Mouse (Mus musculus): Measurements from ENCODE around the gene Lck.
"Not testable (repeated sequence)": the region's sequence is repeated elsewhere in the genome, so short reads cannot be mapped to it uniquely, and the experiment has no call there.

Gene Lck

GRCm38 (mm10) chr4:129555421-129555861 lies 18.0 kb downstream of the Lck start:
- DNase-seq (ENCODE audit: low spot score in 2 of 2): peak in 1 of 2 experiments; percentile 35

GRCm38 (mm10) chr4:129554512-129554911 lies 18.9 kb downstream of the Lck start:
- not testable (repeated sequence) for DNase-seq (ENCODE audit: low spot score in 2 of 2)

GRCm38 (mm10) chr4:129550295-129550694 lies 23.1 kb downstream of the Lck start:
- no peak for DNase-seq (ENCODE audit: low spot score in 2 of 2)

GRCm38 (mm10) chr4:129549306-129549705 lies 24.1 kb downstream of the Lck start:
- DNase-seq (ENCODE audit: low spot score in 2 of 2): no peak

DNA sequence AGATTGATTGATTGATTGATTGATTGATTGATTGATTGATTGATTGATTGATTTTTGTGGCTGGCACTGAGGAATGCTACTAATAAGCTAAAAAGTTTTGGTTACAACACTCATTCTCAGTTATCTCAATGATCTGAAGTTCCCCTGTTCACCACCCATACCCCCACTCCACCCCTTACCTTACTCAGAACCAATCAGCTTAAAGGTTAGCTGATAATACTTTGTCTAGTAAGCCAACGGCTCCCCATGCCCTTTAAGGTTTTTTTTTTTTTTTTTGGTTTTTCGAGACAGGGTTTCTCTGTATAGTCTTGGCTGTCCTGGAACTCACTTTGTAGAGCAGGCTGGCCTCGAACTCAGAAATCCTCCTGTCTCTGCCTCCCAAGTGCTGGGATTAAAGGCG lies 25.8 kb downstream of the Lck start:
- DNase-seq (ENCODE audit: low spot score in 2 of 2): not testable (repeated sequence)

DNA sequence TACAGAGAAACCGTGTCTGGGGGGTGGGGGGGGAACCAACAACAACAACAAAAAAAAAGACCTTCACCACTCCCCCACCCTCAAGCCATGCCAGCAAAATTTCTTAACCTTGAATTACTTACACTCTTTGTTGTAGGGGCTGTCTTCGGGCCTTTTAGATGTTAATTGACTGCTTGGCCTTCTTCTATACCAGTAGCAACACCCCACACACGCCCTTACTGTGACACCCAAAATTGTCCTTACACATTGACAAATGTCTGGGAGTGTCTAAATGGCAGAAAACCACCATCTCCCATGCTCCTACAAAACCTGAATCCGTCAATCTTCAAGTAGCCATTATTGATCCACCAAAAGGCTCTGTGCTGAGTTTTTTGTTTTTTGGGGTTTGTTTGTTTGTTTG lies 29.3 kb downstream of the Lck start:
- no peak for DNase-seq (ENCODE audit: low spot score in 2 of 2)

GRCm38 (mm10) chr4:129542592-129543141 lies 30.8 kb downstream of the Lck start, which contains the start of gene Hdac1:
Hdac1 (minus strand) TSS chr4:129542713.
- DNase-seq (ENCODE audit: low spot score in 2 of 2): peak; percentile 98

GRCm38 (mm10) chr4:129541868-129542591 lies 31.4 kb downstream of the Lck start:
- DNase-seq (ENCODE audit: low spot score in 2 of 2): no peak

DNA sequence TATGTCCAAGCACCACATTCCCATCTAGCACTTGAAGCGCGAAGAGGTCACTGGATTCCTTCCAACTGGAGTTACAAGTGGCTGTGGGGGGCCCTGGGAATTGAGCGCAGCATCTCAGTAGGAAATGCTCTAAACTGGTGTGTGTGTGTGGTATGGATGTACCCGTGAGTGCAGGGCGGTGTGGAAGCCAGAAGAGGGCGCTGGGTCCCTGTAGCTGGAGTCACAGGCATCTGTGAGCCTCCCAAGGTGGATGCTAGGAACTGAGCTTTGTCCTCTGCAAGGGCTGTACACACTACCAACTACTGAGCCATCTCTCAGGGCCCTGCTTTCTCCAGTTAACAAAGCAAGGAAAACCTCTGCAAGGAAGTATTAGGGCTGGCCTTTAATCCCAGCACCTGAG lies 33.4 kb downstream of the Lck start:
- DNase-seq (ENCODE audit: low spot score in 2 of 2): no peak

- not testable (repeated sequence) for DNase-seq (ENCODE audit: low spot score in 2 of 2)
These were observed 44.5 kb downstream of the Lck start for GRCm38 (mm10) chr4:129528901-129529300.

DNA sequence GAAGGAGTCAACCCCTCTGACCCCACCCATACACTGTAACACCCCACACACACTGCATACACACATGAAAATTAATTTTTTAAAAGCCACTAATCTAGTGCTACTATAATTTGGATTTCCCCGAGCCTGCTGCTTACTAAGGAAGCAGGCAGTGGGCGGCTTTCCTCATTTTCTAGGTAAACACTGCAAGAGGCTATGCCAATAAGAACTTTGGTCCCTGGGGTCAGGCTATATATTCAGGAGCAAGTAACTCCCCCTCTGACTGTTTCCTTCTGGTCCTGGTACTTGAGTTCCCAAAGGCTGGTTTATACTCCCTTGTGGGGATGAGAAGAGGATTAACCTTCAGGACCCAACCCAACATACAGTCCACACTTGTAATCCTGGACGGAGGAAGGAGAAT lies 47.6 kb downstream of the Lck start:
- no peak for DNase-seq (ENCODE audit: low spot score in 2 of 2)

DNA sequence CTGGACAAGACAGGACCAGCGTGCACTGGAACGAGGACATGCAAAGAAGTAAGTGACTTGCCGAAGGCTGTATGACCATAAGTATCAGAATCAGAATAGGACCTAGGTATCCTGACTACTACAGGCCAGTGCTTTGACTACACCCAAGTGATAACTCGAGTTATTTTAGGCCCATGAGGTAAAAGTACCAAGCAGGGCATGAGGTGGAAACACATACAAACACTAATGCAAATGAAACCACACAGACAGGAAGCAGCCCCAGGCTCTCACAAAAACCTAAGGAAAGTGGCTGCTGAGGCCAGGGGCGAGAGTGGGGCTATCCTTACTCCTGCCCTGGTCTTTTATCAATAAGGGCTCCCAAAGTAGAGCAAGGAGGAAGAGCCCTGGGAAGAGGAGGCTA lies 48.1 kb downstream of the Lck start:
- DNase-seq (ENCODE audit: low spot score in 2 of 2): no peak

- DNase-seq (ENCODE audit: low spot score in 2 of 2): no peak
These were observed 54.9 kb downstream of the Lck start for GRCm38 (mm10) chr4:129518519-129518918.

DNA sequence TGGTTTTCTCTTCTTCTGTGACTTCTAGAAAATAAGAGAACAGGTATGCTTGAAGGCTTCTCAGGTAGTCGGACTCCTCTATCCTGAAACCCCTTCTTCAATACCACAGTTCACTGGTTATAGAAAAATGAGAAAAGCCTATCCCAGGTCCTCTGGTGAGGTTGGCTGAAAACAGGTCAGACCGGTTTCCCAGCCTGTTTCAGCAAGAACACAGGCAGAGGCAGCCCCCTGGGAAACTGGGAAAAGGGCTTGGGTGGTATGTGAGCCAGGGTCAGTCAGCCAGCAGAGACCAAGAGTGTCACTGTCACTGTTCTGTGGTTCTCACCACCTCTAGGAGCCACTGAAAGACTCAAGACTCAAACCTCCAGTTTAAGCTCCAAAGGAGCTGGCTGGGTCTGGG lies 56.5 kb downstream of the Lck start:
- no peak for DNase-seq (ENCODE audit: low spot score in 2 of 2)

- peak; percentile 63 to 72 for DNase-seq (ENCODE audit: low spot score in 2 of 2)
These were observed 59.0 kb downstream of the Lck start for GRCm38 (mm10) chr4:129514300-129514898.

GRCm38 (mm10) chr4:129513891-129514290 lies 59.5 kb downstream of the Lck start:
- DNase-seq (ENCODE audit: low spot score in 2 of 2): no peak

DNA sequence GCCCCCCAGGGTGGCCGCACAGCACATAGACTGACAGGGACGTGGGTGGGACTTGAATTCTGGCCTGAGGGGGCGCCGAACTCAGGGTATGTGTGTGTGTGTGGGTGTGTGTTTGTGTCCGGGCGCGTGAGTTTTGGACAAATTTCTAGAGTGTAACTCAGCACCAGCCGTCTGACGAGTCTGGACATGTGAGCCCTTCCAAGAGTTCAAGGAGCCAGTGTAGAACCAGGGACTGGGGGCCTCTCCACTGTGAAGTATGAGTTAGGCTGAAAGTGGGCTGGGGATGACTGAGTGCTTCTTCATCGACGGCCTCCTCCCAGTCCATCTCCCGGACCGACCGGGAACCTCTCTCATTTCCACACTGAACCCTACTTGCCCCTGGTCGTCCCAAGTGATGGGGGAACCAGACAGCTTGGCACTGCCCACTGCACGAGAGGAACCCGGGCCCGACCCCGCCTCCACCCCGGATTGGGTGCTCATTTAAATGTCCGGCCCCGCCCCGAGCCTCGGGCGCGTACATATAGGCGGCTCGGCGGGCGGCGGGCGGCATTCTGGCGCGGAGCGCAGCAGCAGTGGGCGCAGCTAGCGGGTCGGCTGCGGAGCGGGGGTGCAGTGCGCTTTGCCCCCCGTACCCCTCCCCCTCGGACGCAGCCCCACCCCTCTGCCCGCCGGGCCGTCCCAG lies 60.2 kb downstream of the Lck start, which contains the start of gene Marcksl1:
Marcksl1 (plus strand) TSS at position 496 of the 682 bp plus-strand sequence.
- DNase-seq (ENCODE audit: low spot score in 2 of 2): peak; percentile 90

- DNase-seq (ENCODE audit: low spot score in 2 of 2): no peak
These were observed 61.9 kb downstream of the Lck start for GRCm38 (mm10) chr4:129511413-129512096.

DNA sequence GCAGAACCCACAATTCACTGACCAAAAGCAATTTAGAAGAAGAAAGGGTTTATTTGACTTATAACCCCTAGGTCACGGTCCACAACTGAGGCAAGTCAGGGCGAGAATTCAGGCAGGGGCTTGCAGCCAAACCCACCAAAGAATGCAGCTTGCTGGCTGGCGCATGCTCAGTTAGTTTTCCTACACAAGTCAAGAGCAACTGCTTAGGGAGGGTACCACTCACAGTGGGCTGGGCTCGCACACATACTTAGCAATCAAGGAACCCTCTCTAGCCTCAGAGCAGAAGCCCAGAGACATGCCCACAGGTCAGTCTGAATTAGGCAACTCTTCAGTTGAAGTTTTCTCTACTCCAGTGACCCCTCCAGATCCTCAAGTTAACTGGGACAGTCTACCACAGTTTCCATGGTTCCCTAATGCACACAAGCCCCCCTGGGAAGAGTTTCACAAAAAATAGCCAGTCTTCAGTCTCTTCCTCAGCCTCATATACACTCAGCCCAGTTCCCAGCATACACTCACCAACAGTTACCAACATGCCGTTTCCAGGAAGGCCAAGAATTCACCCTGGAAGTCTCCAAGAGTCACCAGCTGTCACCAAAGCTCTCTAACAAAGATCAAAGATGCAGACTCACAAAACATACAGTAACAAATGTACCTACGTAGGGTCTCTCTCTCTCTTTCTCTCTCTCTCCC lies 62.6 kb downstream of the Lck start:
- no peak for DNase-seq (ENCODE audit: low spot score in 2 of 2)

- no peak for DNase-seq (ENCODE audit: low spot score in 2 of 2)
These were observed 63.8 kb downstream of the Lck start for GRCm38 (mm10) chr4:129509650-129510049.
